9 mouse cellular contexts compared by ENCODE assay signal in genomic region chr2:94262917-94263529, GRCm38 (mm10).
DNase-seq lines count a peak whose midpoint lies in the region; ATAC-seq and TF ChIP-seq lines count a peak whose summit lies in the region.
"Had no signal": no experiment of that assay in that cellular context is flagged by ENCODE, and none has a peak within 500 bp of the region (broad histone marks: within the 10 kb centered on the region; RNA-seq: fewer than 3 reads in every experiment).

No protein-coding gene starts in this region.

- H3K9me3 ChIP-seq in kidney, postnatal 0 days (replicated peaks; ENCODE audit: low read length), result no peaks in the 10 kb centered on the region
- no peaks in the 10 kb centered on the region for H3K9me3 ChIP-seq in embryonic facial prominence, embryonic 11.5 days (replicated peaks; ENCODE audit: control insufficient read depth, low read length)
- no peaks in the 10 kb centered on the region for H3K9me3 ChIP-seq in intestine, embryonic 15.5 days
- no peaks in the 10 kb centered on the region for H3K9me3 ChIP-seq in neural tube, embryonic 12.5 days

- H3K4me2 ChIP-seq in kidney, postnatal 0 days (ENCODE audit: low read length), result peak overlapping the region; percentile 52
- H3K4me2 ChIP-seq in embryonic facial prominence, embryonic 11.5 days (ENCODE audit: low read depth, low read length), result peak overlapping the region; percentile 40
- H3K4me2 ChIP-seq in intestine, embryonic 15.5 days (replicated peaks), result peak overlapping the region; percentile 61
- H3K4me2 ChIP-seq in neural tube, embryonic 12.5 days (replicated peaks), result peak overlapping the region; percentile 73

- H3K36me3 ChIP-seq in kidney, postnatal 0 days (ENCODE audit: insufficient read depth, low read length), result no peaks in the 10 kb centered on the region
- H3K36me3 ChIP-seq in embryonic facial prominence, embryonic 11.5 days (replicated peaks; ENCODE audit: control insufficient read depth, insufficient read depth, low read depth, low read length), result no peaks in the 10 kb centered on the region
- no peaks in the 10 kb centered on the region for H3K36me3 ChIP-seq in intestine, embryonic 15.5 days
- no peaks in the 10 kb centered on the region for H3K36me3 ChIP-seq in neural tube, embryonic 12.5 days

- H3K4me1 ChIP-seq in kidney, postnatal 0 days (replicated peaks; ENCODE audit: insufficient read depth, low read length), result peaks cover 9% of the 10 kb centered on the region; the same call in 1 of the 2 replicates
- H3K4me1 ChIP-seq in embryonic facial prominence, embryonic 11.5 days (ENCODE audit: control insufficient read depth, insufficient read depth, low read length), result no peaks in the 10 kb centered on the region; the same call in 1 of the 2 replicates
- H3K4me1 ChIP-seq in intestine, embryonic 15.5 days (replicated peaks), result peaks cover 9% of the 10 kb centered on the region
- H3K4me1 ChIP-seq in neural tube, embryonic 12.5 days, result peaks cover 37% of the 10 kb centered on the region

- no peak overlapping the region for H3K9ac ChIP-seq in kidney, postnatal 0 days (ENCODE audit: low read depth, low read length)
- H3K9ac ChIP-seq in embryonic facial prominence, embryonic 11.5 days (replicated peaks; ENCODE audit: low read length), result peak overlapping the region; percentile 7
- no peak overlapping the region for H3K9ac ChIP-seq in intestine, embryonic 15.5 days
- H3K9ac ChIP-seq in neural tube, embryonic 12.5 days, result 0 out of 2 replicates have a peak overlapping the region, but pooled peaks have one; percentile 44

- WGBS in kidney, postnatal 0 days, result 3% methylated on average over 13 of the region's 13 CpGs
- WGBS in embryonic facial prominence, embryonic 11.5 days, result 3% methylated on average over 12 of the region's 13 CpGs
- 5% methylated on average over 11 of the region's 13 CpGs for WGBS in intestine, embryonic 15.5 days
- 2% methylated on average over 11 of the region's 13 CpGs for WGBS in neural tube, embryonic 12.5 days

- TF ChIP-seq CTCF in kidney, postnatal 0 days (IDR thresholded peaks at IDR 0.05; ENCODE audit: low read depth), result no peak

- no peak overlapping the region for H3K27ac ChIP-seq in kidney, postnatal 0 days
- no peak overlapping the region for H3K27ac ChIP-seq in embryonic facial prominence, embryonic 11.5 days (replicated peaks; ENCODE audit: low read depth, low read length)
- no peak overlapping the region for H3K27ac ChIP-seq in intestine, embryonic 15.5 days
- H3K27ac ChIP-seq in neural tube, embryonic 12.5 days, result no peak overlapping the region

- no peak for DNase-seq in kidney, postnatal 0 days (ENCODE audit: low spot score)
- DNase-seq in kidney, postnatal 4 days, result no peak
- no peak for DNase-seq in embryonic facial prominence, embryonic 11.5 days (ENCODE audit: low spot score)
- DNase-seq in layer of hippocampus, adult 18-20 months (ENCODE audit: low spot score in 2 of 2), result no peak
- DNase-seq in ovary, postnatal 10 days (ENCODE audit: low spot score), result no peak

- peaks cover 18% of the 10 kb centered on the region for H3K27me3 ChIP-seq in kidney, postnatal 0 days (ENCODE audit: insufficient read depth, low read length)
- peaks cover 6% of the 10 kb centered on the region; the same call in 1 of the 2 replicates for H3K27me3 ChIP-seq in embryonic facial prominence, embryonic 11.5 days (ENCODE audit: control insufficient read depth, insufficient read depth, low read length)
- H3K27me3 ChIP-seq in intestine, embryonic 15.5 days (replicated peaks), result peaks cover 10% of the 10 kb centered on the region
- H3K27me3 ChIP-seq in neural tube, embryonic 12.5 days (replicated peaks), result peaks cover 6% of the 10 kb centered on the region

- H3K4me3 ChIP-seq in kidney, postnatal 0 days (replicated peaks; ENCODE audit: low read depth, low read length), result peak overlapping the region; percentile 17; the same call in 1 of the 2 replicates
- H3K4me3 ChIP-seq in embryonic facial prominence, embryonic 11.5 days (ENCODE audit: low read depth, low read length), result peak overlapping the region; percentile 25
- peak overlapping the region; percentile 20 for H3K4me3 ChIP-seq in intestine, embryonic 15.5 days (replicated peaks)
- H3K4me3 ChIP-seq in neural tube, embryonic 12.5 days, result peak overlapping the region; percentile 29

- no peak; the same call in 1 of the 2 replicates for ATAC-seq in kidney, postnatal 0 days (replicated peaks; ENCODE audit: low FRiP score, low read depth)
- ATAC-seq in embryonic facial prominence, embryonic 11.5 days (replicated peaks; ENCODE audit: insufficient number of reproducible peaks, low FRiP score, low TSS enrichment, low read depth), result peak; percentile 17; the same call in 1 of the 2 replicates
- ATAC-seq in intestine, embryonic 15.5 days, result peak; percentile 18; the same call in 1 of the 2 replicates
- no peak for ATAC-seq in neural tube, embryonic 12.5 days (ENCODE audit: low FRiP score, low read depth)
- no peak for ATAC-seq in megakaryocyte-erythroid progenitor cell, adult 5-6 weeks (replicated peaks; ENCODE audit: low FRiP score, low TSS enrichment, poor library complexity, severe bottlenecking)
- ATAC-seq: Patski had no signal

Comparison
In these comparisons a context has a peak if more than half of its experiments do, and no peak if none do; other contexts are left out.
1. ATAC-seq: peak in embryonic facial prominence, embryonic 11.5 days (single experiment) and intestine, embryonic 15.5 days (single experiment); none in kidney, postnatal 0 days (single experiment), neural tube, embryonic 12.5 days (single experiment) and megakaryocyte-erythroid progenitor cell, adult 5-6 weeks (single experiment).
2. H3K9ac ChIP-seq: peak in embryonic facial prominence, embryonic 11.5 days (single experiment) and neural tube, embryonic 12.5 days (single experiment); none in kidney, postnatal 0 days (single experiment) and intestine, embryonic 15.5 days (single experiment).
3. Peak in every context shown above with its lines, with median percentiles within 50 percentile points of each other: H3K4me2 ChIP-seq and H3K4me3 ChIP-seq.